11 mouse cellular contexts compared by ENCODE assay signal in genomic region chr15:95920047-95920446, GRCm38 (mm10).
DNase-seq lines count a peak whose midpoint lies in the region; ATAC-seq lines count a peak whose summit lies in the region.
"Had no signal": no experiment of that assay in that cellular context is flagged by ENCODE, and none has a peak within 500 bp of the region (broad histone marks: within the 10 kb centered on the region; RNA-seq: fewer than 3 reads in every experiment).

No protein-coding gene starts in this region.

- H3K27me3 ChIP-seq in forebrain, embryonic 12.5 days: no peaks in the 10 kb centered on the region
- H3K27me3 ChIP-seq in forebrain, embryonic 11.5 days (ENCODE audit: control insufficient read depth, insufficient read depth, low read length): no peaks in the 10 kb centered on the region
- H3K27me3 ChIP-seq in midbrain, embryonic 14.5 days (ENCODE audit: control insufficient read depth, insufficient read depth, low read length): no peaks in the 10 kb centered on the region
- H3K27me3 ChIP-seq in kidney, embryonic 14.5 days (ENCODE audit: control insufficient read depth, insufficient read depth, low read length): no peaks in the 10 kb centered on the region
- no peaks in the 10 kb centered on the region for H3K27me3 ChIP-seq in kidney, embryonic 15.5 days
- H3K27me3 ChIP-seq: liver, embryonic 13.5 days had no signal

- no peaks in the 10 kb centered on the region for H3K9me3 ChIP-seq in forebrain, embryonic 12.5 days
- no peaks in the 10 kb centered on the region for H3K9me3 ChIP-seq in forebrain, embryonic 11.5 days (ENCODE audit: control insufficient read depth, low read length)
- H3K9me3 ChIP-seq in midbrain, embryonic 14.5 days (ENCODE audit: control insufficient read depth, low read length): no peaks in the 10 kb centered on the region
- H3K9me3 ChIP-seq in kidney, embryonic 14.5 days (ENCODE audit: control insufficient read depth, low read length): no peaks in the 10 kb centered on the region
- no peaks in the 10 kb centered on the region for H3K9me3 ChIP-seq in kidney, embryonic 15.5 days (replicated peaks)
- H3K9me3 ChIP-seq: heart, embryonic 10.5 days; liver, embryonic 13.5 days had no signal

- DNase-seq in forebrain, embryonic 11.5 days (ENCODE audit: low spot score): no peak
- DNase-seq in right cerebral cortex, adult 18-20 months: peak; percentile 29
- no peak for DNase-seq in right cerebral cortex, postnatal 36 days (ENCODE audit: low spot score in 2 of 2)
- peak; percentile 55 for DNase-seq in midbrain, embryonic 14.5 days
- DNase-seq in cerebellum, adult 9-10 months: no peak
- DNase-seq: liver, embryonic 13.5 days had no signal

- peaks cover 14% of the 10 kb centered on the region for H3K36me3 ChIP-seq in forebrain, embryonic 12.5 days (replicated peaks)
- no peaks in the 10 kb centered on the region for H3K36me3 ChIP-seq in forebrain, embryonic 11.5 days (ENCODE audit: control insufficient read depth, insufficient read depth, low read length)
- H3K36me3 ChIP-seq in midbrain, embryonic 14.5 days (ENCODE audit: control insufficient read depth, insufficient read depth, low read length): peaks cover 13% of the 10 kb centered on the region
- H3K36me3 ChIP-seq in kidney, embryonic 14.5 days (ENCODE audit: control insufficient read depth, insufficient read depth, low read length): peaks cover 27% of the 10 kb centered on the region
- peaks cover 63% of the 10 kb centered on the region for H3K36me3 ChIP-seq in kidney, embryonic 15.5 days

- no peak overlapping the region for H3K4me3 ChIP-seq in forebrain, embryonic 12.5 days (replicated peaks)
- no peak overlapping the region for H3K4me3 ChIP-seq in forebrain, embryonic 11.5 days (ENCODE audit: low read depth, low read length)
- no peak overlapping the region for H3K4me3 ChIP-seq in midbrain, embryonic 14.5 days (replicated peaks; ENCODE audit: low read depth, low read length)
- no peak overlapping the region for H3K4me3 ChIP-seq in kidney, embryonic 14.5 days (ENCODE audit: low read length)
- no peak overlapping the region for H3K4me3 ChIP-seq in kidney, embryonic 15.5 days (replicated peaks)
- H3K4me3 ChIP-seq: heart, embryonic 10.5 days; liver, embryonic 13.5 days had no signal

- no peak overlapping the region for H3K4me2 ChIP-seq in forebrain, embryonic 12.5 days
- no peak overlapping the region for H3K4me2 ChIP-seq in forebrain, embryonic 11.5 days (ENCODE audit: low read depth, low read length, severe bottlenecking)
- H3K4me2 ChIP-seq in midbrain, embryonic 14.5 days (ENCODE audit: low read length): no peak overlapping the region
- no peak overlapping the region for H3K4me2 ChIP-seq in kidney, embryonic 14.5 days (replicated peaks; ENCODE audit: low read depth, low read length)
- H3K4me2 ChIP-seq in kidney, embryonic 15.5 days: no peak overlapping the region
- H3K4me2 ChIP-seq: liver, embryonic 13.5 days had no signal

- peak; percentile 49; the same call in 1 of the 2 replicates for ATAC-seq in forebrain, embryonic 12.5 days (ENCODE audit: low FRiP score)
- ATAC-seq in forebrain, embryonic 11.5 days (replicated peaks; ENCODE audit: low FRiP score): no peak
- ATAC-seq in midbrain, embryonic 14.5 days (ENCODE audit: low FRiP score, low TSS enrichment): no peak
- no peak for ATAC-seq in kidney, embryonic 14.5 days (ENCODE audit: low FRiP score, low TSS enrichment)
- ATAC-seq in kidney, embryonic 15.5 days (replicated peaks; ENCODE audit: low FRiP score): no peak

- H3K9ac ChIP-seq in forebrain, embryonic 12.5 days: no peak overlapping the region
- H3K9ac ChIP-seq in forebrain, embryonic 11.5 days (ENCODE audit: low read length): no peak overlapping the region
- no peak overlapping the region for H3K9ac ChIP-seq in midbrain, embryonic 14.5 days (replicated peaks; ENCODE audit: low read length)
- no peak overlapping the region for H3K9ac ChIP-seq in kidney, embryonic 14.5 days (ENCODE audit: low read depth, low read length)
- no peak overlapping the region for H3K9ac ChIP-seq in kidney, embryonic 15.5 days
- H3K9ac ChIP-seq: liver, embryonic 13.5 days had no signal

- peak overlapping the region; percentile 54; the same call in 1 of the 2 replicates for H3K27ac ChIP-seq in forebrain, embryonic 12.5 days
- H3K27ac ChIP-seq in forebrain, embryonic 11.5 days (ENCODE audit: low read depth, low read length): no peak overlapping the region
- 0 out of 2 replicates have a peak overlapping the region, but pooled peaks have one; percentile 8 for H3K27ac ChIP-seq in midbrain, embryonic 14.5 days (replicated peaks; ENCODE audit: low read depth, low read length)
- no peak overlapping the region for H3K27ac ChIP-seq in kidney, embryonic 14.5 days (ENCODE audit: low read depth, low read length)
- H3K27ac ChIP-seq in kidney, embryonic 15.5 days: no peak overlapping the region
- H3K27ac ChIP-seq: heart, embryonic 10.5 days; kidney, postnatal 0 days; liver, embryonic 13.5 days had no signal

- H3K4me1 ChIP-seq in forebrain, embryonic 12.5 days: 0 out of 2 replicates have a peak, but pooled peaks cover 4% of the 10 kb centered on the region
- no peaks in the 10 kb centered on the region for H3K4me1 ChIP-seq in forebrain, embryonic 11.5 days (replicated peaks; ENCODE audit: control insufficient read depth, insufficient read depth, low read length)
- no peaks in the 10 kb centered on the region for H3K4me1 ChIP-seq in midbrain, embryonic 14.5 days (ENCODE audit: control insufficient read depth, insufficient read depth, low read length)
- H3K4me1 ChIP-seq in kidney, embryonic 14.5 days (ENCODE audit: control insufficient read depth, insufficient read depth, low read length): no peaks in the 10 kb centered on the region
- 0 out of 2 replicates have a peak, but pooled peaks cover 5% of the 10 kb centered on the region for H3K4me1 ChIP-seq in kidney, embryonic 15.5 days

- WGBS in forebrain, embryonic 12.5 days: 66% methylated on average over 9 of the region's 9 CpGs
- WGBS in forebrain, embryonic 11.5 days: 63% methylated on average over 9 of the region's 9 CpGs
- WGBS in midbrain, embryonic 14.5 days: 57% methylated on average over 9 of the region's 9 CpGs
- 78% methylated on average over 9 of the region's 9 CpGs for WGBS in kidney, embryonic 14.5 days
- WGBS in kidney, embryonic 15.5 days: 67% methylated on average over 9 of the region's 9 CpGs

Comparison
In these comparisons a context has a peak if more than half of its experiments do, and no peak if none do; other contexts are left out.
1. H3K27ac ChIP-seq: peak in forebrain, embryonic 12.5 days (single experiment) and midbrain, embryonic 14.5 days (single experiment); none in forebrain, embryonic 11.5 days (single experiment), kidney, embryonic 14.5 days (single experiment) and kidney, embryonic 15.5 days (single experiment).
2. DNase-seq: peak in right cerebral cortex, adult 18-20 months (single experiment) and midbrain, embryonic 14.5 days (single experiment); none in forebrain, embryonic 11.5 days (single experiment), right cerebral cortex, postnatal 36 days (0 of 2) and cerebellum, adult 9-10 months (single experiment).